Mouse (Mus musculus): ENCODE measurements around the gene Cdk14.

GRCm38 (mm10) chr5:5284531-5284930 is 135.6 kb downstream of the Cdk14 start:
- TF ChIP-seq POLR2A (IDR thresholded peaks at IDR 0.05; ENCODE audit: low read depth, low read length): no peak
- TF ChIP-seq CTCF (IDR thresholded peaks at IDR 0.05; ENCODE audit: extremely low read depth, insufficient read depth, insufficient read length, insufficient replicate concordance): no peak

Data from spleen, adult 2 months (tissue).